Mouse (Mus musculus) liver, embryonic 14.5 days (tissue): Measurements from ENCODE around the gene Ift20.

Source experiments
- CTCF ChIP-seq: IDR thresholded peaks from 2 replicates; pipeline ENCODE4 v1.5.1; 2016; ENCODE audit warnings: antibody characterized with exemption, low read depth, control low read depth
- EP300 ChIP-seq: IDR thresholded peaks from 2 replicates; pipeline ENCODE4 v1.6.1; 2016; ENCODE audit warnings: antibody characterized with exemption, low read depth

DNA sequence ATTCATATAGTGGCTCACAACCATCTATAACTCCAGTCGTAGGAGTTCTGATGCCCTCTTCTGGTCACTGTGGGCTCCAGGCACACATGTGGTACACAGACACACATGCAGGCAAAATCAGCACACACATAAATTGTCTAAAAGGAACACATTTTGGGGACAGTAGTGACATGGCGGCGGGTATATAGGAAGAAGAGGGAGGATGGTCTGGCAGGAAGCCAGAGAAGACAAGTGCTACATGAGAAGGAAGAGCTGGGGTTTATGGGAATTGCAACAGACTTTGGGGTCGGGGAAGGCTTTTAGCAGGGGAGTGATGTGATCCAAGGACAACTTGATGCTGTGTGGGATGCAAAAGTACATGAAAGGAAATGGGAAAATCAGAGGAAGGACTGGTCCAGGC, 1.6 kb upstream of the Ift20 start:
- TF ChIP-seq EP300: no peak
- TF ChIP-seq CTCF: no peak
